Mouse (Mus musculus) stomach, embryonic 14.5 days (tissue): ENCODE measurements around the gene Robo1. TPM values are rescaled to one million over a fixed set of nuclear protein-coding genes. Genes with fewer than 3 reads are reported as not detected.

ENCODE experiments used
- ATAC-seq: fragments of 200-750 bp; cut with Nextera tagmentation; 2 replicates; pipeline ENCODE4 v1.8.0; 2017; ENCODE audit warnings: low read depth, moderate TSS enrichment; ENCODE audit not compliant: insufficient number of reproducible peaks, insufficient read depth, low FRiP score
- H3K27ac ChIP-seq: fragments of 300-500 bp; sonication (generic); 2 replicates; pipeline ENCODE4 v1.5.1; 2014; ENCODE audit warnings: mild to moderate bottlenecking, low read length, moderate library complexity, mixed read lengths
- H3K27me3 ChIP-seq: fragments of 300-500 bp; sonication (generic); 2 replicates; pipeline ENCODE4 v1.6.1; 2014; ENCODE audit warnings: low read length, control low read depth, mixed read lengths; ENCODE audit not compliant: control insufficient read depth, insufficient read depth
- H3K36me3 ChIP-seq: fragments of 300-500 bp; sonication (generic); 2 replicates; pipeline ENCODE4 v1.6.1; 2014; ENCODE audit warnings: mild to moderate bottlenecking, control low read depth, low read length, moderate library complexity, mixed read lengths; ENCODE audit not compliant: control insufficient read depth, insufficient read depth
- H3K4me1 ChIP-seq: fragments of 300-500 bp; sonication (generic); 2 replicates; pipeline ENCODE4 v1.6.1; 2014; ENCODE audit warnings: low read length, control low read depth, mixed read lengths; ENCODE audit not compliant: control insufficient read depth, insufficient read depth
- H3K4me2 ChIP-seq: fragments of 300-500 bp; sonication (generic); replicated peaks from 2 replicates; pipeline ENCODE4 v1.6.1; 2014; ENCODE audit warnings: low read depth, low read length, control low read depth
- H3K4me3 ChIP-seq: fragments of 300-500 bp; sonication (generic); 2 replicates; pipeline ENCODE4 v1.5.1; 2014; ENCODE audit warnings: low read depth, low read length, control low read depth
- H3K9ac ChIP-seq: fragments of 300-500 bp; sonication (generic); replicated peaks from 2 replicates; pipeline ENCODE4 v1.6.1; 2014; ENCODE audit warnings: low read depth, mild to moderate bottlenecking, control low read depth, low read length, moderate library complexity, mixed read lengths
- H3K9me3 ChIP-seq: fragments of 300-500 bp; sonication (generic); 2 replicates; pipeline ENCODE4 v1.6.1; 2016; ENCODE audit warnings: low read depth, low read length, control low read depth; ENCODE audit not compliant: control insufficient read depth
- WGBS: fragments of 180-500 bp; shearing (Covaris S2); extraction: QIAGEN DNeasy Blood & Tissue Kit; methylation state at CpG from one replicate; pipeline ENCODE4 v1.1.7; 2014; 5-methylcytosine and 5-hydroxymethylcytosine counted together
- polyA plus RNA-seq: library from polyadenylated mRNA; unstranded; fragments of >200 nt; fragmentation: Nextera tagmentation; extraction: Ambion mirVana; gene quantifications from 2 replicates; pipeline ENCODE4 v1.2.1, GENCODE M21; 2014

Robo1 gene
- polyA plus RNA-seq, 1 experiment from 2014 or later: 37.5 TPM

DNA sequence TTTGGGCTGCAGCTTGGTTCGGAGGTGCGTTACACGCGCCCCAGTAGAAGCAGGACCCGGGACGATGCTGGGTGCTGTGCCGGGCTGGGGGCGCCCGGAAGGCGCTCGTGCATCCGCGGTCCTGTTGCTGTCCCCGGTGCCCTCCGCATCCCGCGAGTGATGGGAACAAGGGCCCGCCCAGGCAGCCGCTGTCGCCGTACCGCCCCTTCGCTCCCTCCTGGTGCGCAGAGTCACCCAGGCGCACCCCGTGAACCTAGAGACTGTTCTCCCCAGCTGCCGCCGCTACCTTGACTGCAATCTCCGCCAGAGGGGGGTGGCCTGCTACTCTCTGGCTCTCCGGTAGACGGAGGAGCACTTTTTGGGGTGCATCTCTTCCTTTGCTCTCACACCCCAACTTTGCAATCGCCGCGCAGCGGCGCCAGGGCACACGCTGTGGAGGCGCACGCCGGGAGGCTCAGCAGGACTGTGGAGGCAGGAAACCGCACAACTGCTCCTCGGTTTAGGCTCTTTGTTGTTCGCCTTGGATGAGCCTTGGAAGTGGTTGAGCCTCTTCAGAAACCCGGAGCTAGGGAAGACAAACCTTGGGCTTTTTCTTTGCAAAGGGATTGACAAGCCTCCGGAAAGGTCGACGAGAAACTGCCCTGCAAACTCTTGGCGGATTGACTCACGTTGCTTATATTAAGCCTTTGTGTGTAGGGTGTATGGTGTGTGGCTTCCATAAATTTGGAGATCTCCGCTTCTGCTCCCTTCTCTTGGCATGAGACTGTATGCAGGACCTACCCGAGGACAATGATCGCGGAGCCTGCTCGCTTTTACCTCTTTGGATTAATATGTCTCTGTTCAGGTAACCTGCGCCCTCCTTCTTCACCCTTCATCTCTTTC is 355.5 kb downstream of the Robo1 start:
- Histone ChIP-seq H3K36me3 (no peaks in the 10 kb centered on the region), H3K4me3 (peak overlapping the region; percentile 83), H3K9ac (peak overlapping the region; percentile 78), H3K4me2 (peak overlapping the region; percentile 54), H3K4me1 (peaks cover 23% of the 10 kb centered on the region; the same call in 1 of the 2 replicates), H3K27ac (peak overlapping the region; percentile 98), H3K27me3 (no peaks in the 10 kb centered on the region), H3K9me3 (no peaks in the 10 kb centered on the region)
- WGBS: under 1% methylated on average over 55 of the region's 55 CpGs
- peak; percentile 85 for ATAC-seq

DNA sequence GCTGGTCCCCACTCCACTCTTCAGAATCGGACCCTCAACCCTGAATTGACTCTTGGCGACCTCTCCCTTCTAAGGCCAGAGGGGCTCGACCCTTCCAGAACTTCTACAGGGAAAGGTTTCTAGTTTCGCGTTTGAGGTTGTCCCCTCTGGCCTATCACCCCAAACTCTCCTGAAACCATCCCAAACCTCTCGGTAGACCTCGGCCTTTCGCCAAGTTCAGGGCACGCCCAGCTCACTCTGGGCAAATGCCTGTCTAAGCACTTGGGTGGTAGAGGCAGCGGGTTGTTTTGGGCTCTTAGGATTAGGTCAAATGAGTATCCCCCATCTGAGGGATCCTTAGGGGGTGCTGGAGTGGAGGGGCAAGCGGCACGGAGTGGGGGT is 356.1 kb downstream of the Robo1 start:
- Histone ChIP-seq H3K4me1 (peaks cover 23% of the 10 kb centered on the region; the same call in 1 of the 2 replicates), H3K36me3 (no peaks in the 10 kb centered on the region), H3K4me3 (peak overlapping the region; percentile 83), H3K27ac (peak overlapping the region; percentile 98), H3K9ac (peak overlapping the region; percentile 78), H3K4me2 (peak overlapping the region; percentile 54), H3K9me3 (no peaks in the 10 kb centered on the region), H3K27me3 (no peaks in the 10 kb centered on the region)
- under 1% methylated on average over 12 of the region's 12 CpGs for WGBS
- ATAC-seq: no peak

GRCm38 (mm10) chr16:72664806-72665205 is 356.7 kb downstream of the Robo1 start:
- Histone ChIP-seq H3K36me3 (no peaks in the 10 kb centered on the region), H3K27ac (peak overlapping the region; percentile 98; the same call in 1 of the 2 replicates), H3K4me3 (peak overlapping the region; percentile 83), H3K27me3 (no peaks in the 10 kb centered on the region), H3K4me2 (peak overlapping the region; percentile 54), H3K9ac (peak overlapping the region; percentile 78), H3K4me1 (peaks cover 23% of the 10 kb centered on the region; the same call in 1 of the 2 replicates), H3K9me3 (no peaks in the 10 kb centered on the region)
- WGBS: 4% methylated on average over 4 of the region's 4 CpGs
- no peak for ATAC-seq

GRCm38 (mm10) chr16:72665454-72665853 is 357.3 kb downstream of the Robo1 start:
- no peaks in the 10 kb centered on the region for H3K27me3 ChIP-seq
- H3K9me3 ChIP-seq: no peaks in the 10 kb centered on the region
- H3K4me2 ChIP-seq: peak overlapping the region; percentile 54
- WGBS: 14% methylated on average over 5 of the region's 5 CpGs
- peak overlapping the region; percentile 78 for H3K9ac ChIP-seq
- no peaks in the 10 kb centered on the region for H3K36me3 ChIP-seq
- ATAC-seq: no peak
- no peak overlapping the region for H3K27ac ChIP-seq
- H3K4me3 ChIP-seq: peak overlapping the region; percentile 83
- peaks cover 26% of the 10 kb centered on the region; the same call in 1 of the 2 replicates for H3K4me1 ChIP-seq

GRCm38 (mm10) chr16:72670240-72671038 is 362.3 kb downstream of the Robo1 start:
- H3K4me1 ChIP-seq: peaks cover 21% of the 10 kb centered on the region; the same call in 1 of the 2 replicates
- H3K36me3 ChIP-seq: no peaks in the 10 kb centered on the region
- ATAC-seq: no peak
- no peak overlapping the region for H3K27ac ChIP-seq
- H3K27me3 ChIP-seq: no peaks in the 10 kb centered on the region
- H3K9ac ChIP-seq: no peak overlapping the region
- H3K9me3 ChIP-seq: no peaks in the 10 kb centered on the region
- no peak overlapping the region for H3K4me3 ChIP-seq
- H3K4me2 ChIP-seq: no peak overlapping the region
- 59% methylated on average over 6 of the region's 6 CpGs for WGBS

DNA sequence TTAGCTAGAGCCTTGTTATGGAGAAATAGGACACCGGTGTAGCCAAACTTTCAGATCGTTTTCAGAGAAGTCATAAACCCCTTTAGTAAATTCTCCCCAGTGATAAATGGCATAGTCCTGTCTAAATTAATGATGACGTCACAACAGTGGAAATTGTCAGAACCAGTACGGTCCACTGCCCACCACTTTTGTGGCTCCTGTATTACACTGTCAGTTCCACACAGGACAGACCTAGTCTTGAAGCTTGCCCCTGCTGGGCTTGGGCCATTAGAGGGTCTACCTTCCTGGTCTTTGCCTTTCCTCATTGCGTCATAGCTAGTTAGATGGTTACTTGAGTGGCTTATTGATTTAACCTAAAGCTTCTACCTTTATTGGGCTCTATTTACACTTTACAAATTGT is 369.1 kb downstream of the Robo1 start:
- no peak for ATAC-seq
- no peak overlapping the region for H3K9ac ChIP-seq
- H3K4me2 ChIP-seq: no peak overlapping the region
- H3K4me3 ChIP-seq: no peak overlapping the region
- WGBS: 59% methylated on average over 5 of the region's 5 CpGs
- peaks cover 13% of the 10 kb centered on the region; the same call in 1 of the 2 replicates for H3K4me1 ChIP-seq
- H3K36me3 ChIP-seq: no peaks in the 10 kb centered on the region
- H3K27me3 ChIP-seq: no peaks in the 10 kb centered on the region
- H3K27ac ChIP-seq: no peak overlapping the region
- H3K9me3 ChIP-seq: no peaks in the 10 kb centered on the region

GRCm38 (mm10) chr16:72678450-72678849 is 370.3 kb downstream of the Robo1 start:
- no peaks in the 10 kb centered on the region for H3K36me3 ChIP-seq
- peaks cover 13% of the 10 kb centered on the region; the same call in 1 of the 2 replicates for H3K4me1 ChIP-seq
- H3K27me3 ChIP-seq: no peaks in the 10 kb centered on the region
- H3K4me3 ChIP-seq: no peak overlapping the region
- WGBS: 20% methylated on average over 13 of the region's 13 CpGs
- ATAC-seq: no peak
- no peak overlapping the region; the same call in 1 of the 2 replicates for H3K4me2 ChIP-seq
- no peaks in the 10 kb centered on the region for H3K9me3 ChIP-seq
- no peak overlapping the region for H3K27ac ChIP-seq
- no peak overlapping the region for H3K9ac ChIP-seq

- no peak overlapping the region for H3K27ac ChIP-seq
- WGBS: 57% methylated on average over 11 of the region's 11 CpGs
- no peak overlapping the region for H3K9ac ChIP-seq
- no peak overlapping the region for H3K4me2 ChIP-seq
- no peaks in the 10 kb centered on the region for H3K27me3 ChIP-seq
- H3K36me3 ChIP-seq: no peaks in the 10 kb centered on the region
- peaks cover 13% of the 10 kb centered on the region; the same call in 1 of the 2 replicates for H3K4me1 ChIP-seq
- ATAC-seq: no peak
- no peak overlapping the region for H3K4me3 ChIP-seq
- no peaks in the 10 kb centered on the region for H3K9me3 ChIP-seq
Measured at GRCm38 (mm10) chr16:72678947-72679558, 370.9 kb downstream of the Robo1 start.
